Mouse (Mus musculus) embryonic fibroblast, embryonic 13.5 days (primary cell): ENCODE data around the gene Frmpd2. TPM values are rescaled to one million over a fixed set of nuclear protein-coding genes. Genes with fewer than 3 reads are reported as not detected.

Source experiments
- H3K27ac ChIP-seq: 2 replicates; pipeline ENCODE4 v1.5.1; 2012; ENCODE audit warnings: low read length, control low read depth, inconsistent platforms; ENCODE audit not compliant: insufficient read depth
- H3K4me1 ChIP-seq: 2 replicates; pipeline ENCODE4 v1.6.1; 2011; ENCODE audit warnings: low read length; ENCODE audit not compliant: control insufficient read depth, insufficient read depth
- H3K4me3 ChIP-seq: 2 replicates; pipeline ENCODE4 v1.5.1; 2011; ENCODE audit warnings: mild to moderate bottlenecking, control low read depth, low read length; ENCODE audit not compliant: insufficient read depth
- CTCF ChIP-seq: IDR thresholded peaks from 2 replicates; pipeline ENCODE4 v1.5.1; 2011; ENCODE audit warnings: mild to moderate bottlenecking, control low read depth, low read length, moderate library complexity, borderline replicate concordance; ENCODE audit not compliant: insufficient read depth
- POLR2A ChIP-seq: IDR thresholded peaks from 2 replicates; pipeline ENCODE4 v1.6.1; 2011; ENCODE audit warnings: low read depth, mild to moderate bottlenecking, control low read depth, low read length, moderate library complexity
- polyA plus RNA-seq: library from polyadenylated mRNA; stranded (reverse); fragments of >200 nt; gene quantifications from 2 replicates; pipeline ENCODE4 v1.2.4, GENCODE M21; 2011; ENCODE audit warnings: low read depth; ENCODE audit not compliant: missing spikeins, insufficient read length

Frmpd2 gene
- polyA plus RNA-seq, 1 experiment, result not detected

- H3K27ac ChIP-seq, result no peak overlapping the region
- TF ChIP-seq CTCF, result no peak
- no peak for TF ChIP-seq POLR2A
- no peak overlapping the region for H3K4me3 ChIP-seq
- no peaks in the 10 kb centered on the region for H3K4me1 ChIP-seq
Observed at GRCm38 (mm10) chr14:33532792-33533191, 61.3 kb downstream of the Frmpd2 start.

- TF ChIP-seq CTCF, result no peak
- no peak for TF ChIP-seq POLR2A
- Histone ChIP-seq H3K4me3 (no peak overlapping the region), H3K27ac (no peak overlapping the region), H3K4me1 (no peaks in the 10 kb centered on the region)
Observed at GRCm38 (mm10) chr14:33533516-33533915, 62.0 kb downstream of the Frmpd2 start.

DNA sequence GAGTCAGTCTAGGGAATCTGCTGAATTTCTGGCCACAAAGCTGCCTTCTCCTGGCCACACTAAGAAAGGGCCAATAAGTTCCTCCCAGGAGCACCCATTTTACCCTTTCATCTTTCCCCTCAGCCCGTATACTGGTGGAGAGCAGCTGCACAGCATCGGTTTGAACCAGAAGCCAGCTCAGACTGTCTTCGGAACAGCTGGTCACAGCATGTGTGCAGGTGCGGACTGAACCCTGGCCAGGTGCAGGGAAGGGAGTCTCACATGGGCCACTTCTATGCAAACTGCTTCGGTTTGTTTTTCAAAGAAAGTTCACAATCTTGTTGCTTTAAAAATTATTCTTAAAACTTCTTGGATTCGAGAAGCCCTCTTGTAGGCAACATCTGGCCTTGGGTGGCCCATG is 63.8 kb downstream of the Frmpd2 start:
- no peaks in the 10 kb centered on the region for H3K4me1 ChIP-seq
- no peak overlapping the region for H3K4me3 ChIP-seq
- TF ChIP-seq CTCF (no peak), POLR2A (no peak)
- no peak overlapping the region for H3K27ac ChIP-seq

GRCm38 (mm10) chr14:33539559-33540167 is 68.2 kb downstream of the Frmpd2 start:
- H3K27ac ChIP-seq, result no peak overlapping the region
- no peaks in the 10 kb centered on the region for H3K4me1 ChIP-seq
- no peak for TF ChIP-seq CTCF
- no peak for TF ChIP-seq POLR2A
- no peak overlapping the region for H3K4me3 ChIP-seq

DNA sequence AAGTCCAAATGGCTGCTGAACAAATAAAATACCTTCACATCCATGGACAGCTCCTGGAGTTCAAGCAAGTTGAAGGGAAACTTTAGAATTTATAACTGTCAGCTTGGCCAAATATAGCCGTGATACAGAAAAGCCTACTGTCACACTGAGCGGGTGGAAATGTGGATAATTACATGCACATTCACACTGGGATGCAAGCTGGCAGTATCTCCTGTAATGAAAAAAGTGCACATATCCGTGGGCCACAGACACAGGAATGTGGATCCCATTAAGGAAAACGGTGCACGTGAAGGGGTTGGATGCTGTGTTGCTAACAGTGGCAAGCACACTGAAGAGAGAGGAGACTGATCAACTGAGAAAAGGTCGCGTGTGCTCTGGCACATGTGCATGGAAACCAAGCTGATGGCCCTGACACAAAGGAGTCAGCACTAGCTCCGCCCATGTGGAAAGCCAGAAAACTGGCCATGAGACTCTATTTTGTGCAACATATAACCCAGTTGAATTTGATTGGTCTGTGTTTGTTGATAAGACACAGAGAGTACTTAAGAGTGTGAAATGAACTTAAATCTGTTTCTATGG is 74.2 kb downstream of the Frmpd2 start:
- no peak for TF ChIP-seq POLR2A
- no peak for TF ChIP-seq CTCF
- Histone ChIP-seq H3K4me3 (no peak overlapping the region), H3K4me1 (no peaks in the 10 kb centered on the region), H3K27ac (no peak overlapping the region)

- Histone ChIP-seq H3K27ac (no peak overlapping the region), H3K4me3 (no peak overlapping the region), H3K4me1 (no peaks in the 10 kb centered on the region)
- TF ChIP-seq POLR2A (no peak), CTCF (no peak)
Observed at GRCm38 (mm10) chr14:33548650-33549049, 77.2 kb downstream of the Frmpd2 start.

- H3K4me3 ChIP-seq, result no peak overlapping the region
- no peaks in the 10 kb centered on the region for H3K4me1 ChIP-seq
- no peak overlapping the region for H3K27ac ChIP-seq
- TF ChIP-seq CTCF (no peak), POLR2A (no peak)
Observed at GRCm38 (mm10) chr14:33549856-33550255, 78.4 kb downstream of the Frmpd2 start.

- no peak for TF ChIP-seq CTCF
- TF ChIP-seq POLR2A, result no peak
- Histone ChIP-seq H3K27ac (no peak overlapping the region), H3K4me3 (no peak overlapping the region), H3K4me1 (no peaks in the 10 kb centered on the region)
Observed at GRCm38 (mm10) chr14:33570737-33571136, 99.2 kb downstream of the Frmpd2 start.

- Histone ChIP-seq H3K4me3 (no peak overlapping the region), H3K27ac (no peak overlapping the region), H3K4me1 (no peaks in the 10 kb centered on the region)
- TF ChIP-seq POLR2A, result no peak
Observed at GRCm38 (mm10) chr14:33573643-33574042, 102.1 kb downstream of the Frmpd2 start.

GRCm38 (mm10) chr14:33579771-33580484 is 108.4 kb downstream of the Frmpd2 start:
- H3K27ac ChIP-seq, result no peak overlapping the region
- no peaks in the 10 kb centered on the region for H3K4me1 ChIP-seq
- no peak overlapping the region for H3K4me3 ChIP-seq
- TF ChIP-seq CTCF (no peak), POLR2A (no peak)
